Mouse (Mus musculus): ENCODE measurements around the gene Pced1b. TPM values are rescaled to one million over a fixed set of nuclear protein-coding genes. Genes with fewer than 3 reads are reported as not detected.
"Not testable (repeated sequence)": the region's sequence is repeated elsewhere in the genome, so short reads cannot be mapped to it uniquely, and the experiment has no call there.

Pced1b gene
- total RNA-seq (2014; fragmentation: Nextera tagmentation) (35.4 and 41.1 TPM in 2 replicates), total RNA-seq (2017) (5.1 and 6.6 TPM in 2 replicates), polyA plus RNA-seq (2012) (6.7 and 8.8 TPM in 2 replicates)

DNA sequence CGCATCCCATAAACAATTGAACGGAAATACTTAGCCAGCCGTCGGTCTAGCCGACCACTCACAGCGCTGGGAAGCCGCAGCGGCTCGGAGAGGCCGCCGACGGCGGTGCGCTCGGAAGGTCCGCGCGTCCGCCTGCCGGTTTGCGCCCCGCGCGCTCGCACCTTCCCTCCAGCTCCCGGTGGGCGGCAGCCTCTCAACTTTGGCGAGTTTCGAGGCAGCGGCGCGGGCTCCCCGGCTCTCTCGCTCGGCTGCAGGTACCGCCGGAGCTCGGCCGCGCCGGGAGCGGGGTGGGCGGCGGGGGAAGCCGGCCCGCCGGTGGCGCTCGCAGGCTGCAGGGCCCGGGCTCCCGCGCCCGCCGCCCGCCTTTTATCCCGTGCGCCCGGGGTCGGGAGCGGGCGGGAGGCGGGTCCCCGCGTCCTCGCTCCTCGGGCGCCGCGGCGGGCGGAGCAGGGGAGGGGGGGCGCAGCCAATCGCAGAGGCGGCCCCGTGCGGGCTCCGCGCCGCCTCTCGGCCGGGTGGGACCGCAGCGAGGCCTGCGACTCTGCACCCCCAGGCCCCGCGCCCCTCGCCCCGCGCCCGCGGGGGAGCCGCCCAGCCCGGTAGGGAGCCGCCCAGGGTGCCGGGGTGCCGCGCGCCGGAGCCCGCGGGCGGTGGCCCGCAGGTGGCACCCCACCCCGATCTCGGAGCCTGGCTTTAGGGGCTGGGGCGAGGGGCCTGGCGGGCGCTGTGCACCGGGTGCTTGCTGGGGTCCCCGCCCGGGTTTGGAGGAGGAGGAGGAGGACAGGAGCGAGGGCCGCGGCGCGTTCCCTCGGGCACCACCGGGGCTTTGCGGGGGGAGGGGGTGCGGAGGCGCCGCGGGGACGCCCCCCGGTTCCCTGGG is at the start of gene Pced1b, which contains the start of gene Amigo2:
Pced1b (plus strand) TSS at position 197 of the 880 bp plus-strand sequence.
Amigo2 (minus strand) TSS at position 377 of the 880 bp plus-strand sequence.
- ATAC-seq (ENCODE audit: extremely low read depth, insufficient number of reproducible peaks, low FRiP score, poor library complexity, severe bottlenecking) (no peak), DNase-seq (ENCODE audit: low spot score) (no peak)
- H3K27me3 ChIP-seq (ENCODE audit: insufficient read depth, low read length), result no peaks in the 10 kb centered on the region
- H3K4me3 ChIP-seq (ENCODE audit: low read depth, low read length), result no peak within 1 kb of the TSS; the same call in 1 of the 2 replicates
- no peaks in the 10 kb centered on the region for H3K36me3 ChIP-seq (replicated peaks)
- H3K4me1 ChIP-seq (ENCODE audit: insufficient read depth, low read depth, low read length), result no peaks in the 10 kb centered on the region
- H3K9me3 ChIP-seq (replicated peaks), result peaks cover 74% of the 10 kb centered on the region
- TF ChIP-seq GATA1 (IDR thresholded peaks at IDR 0.05; ENCODE audit: borderline replicate concordance, low read length) (no peak), GATA2 (IDR thresholded peaks at IDR 0.05; ENCODE audit: borderline replicate concordance, low read depth, low read length) (no peak), CTCF (IDR thresholded peaks at IDR 0.05; ENCODE audit: low read depth, low read length) (no peak), TAL1 (conservative IDR thresholded peaks at IDR 0.05; ENCODE audit: low read depth, low read length) (no peak), POLR2AphosphoS5 (IDR thresholded peaks at IDR 0.05; ENCODE audit: insufficient replicate concordance, low read depth, low read length) (no peak)

DNA sequence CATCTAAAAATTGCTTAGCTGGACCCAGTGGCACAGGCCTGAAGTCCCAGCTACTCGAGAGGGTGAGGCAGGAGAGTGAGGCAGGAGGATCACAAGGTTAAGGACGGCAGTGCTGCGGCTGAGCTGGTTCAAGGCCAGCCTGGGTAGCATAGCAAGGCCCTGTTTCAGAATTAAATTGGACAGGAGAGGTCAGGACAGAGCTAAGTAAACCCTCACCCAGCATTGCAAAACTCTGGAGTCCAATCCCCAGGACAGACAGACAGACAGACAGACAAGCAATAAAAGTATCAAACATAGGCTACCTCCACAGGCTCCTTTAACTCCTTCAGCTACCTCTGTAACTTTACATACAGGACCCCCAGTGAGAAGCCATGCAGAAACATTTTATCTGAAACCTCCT is 42.0 kb upstream of the Pced1b start:
- no peak for DNase-seq (ENCODE audit: low spot score)
- H3K9me3 ChIP-seq (replicated peaks), result peaks cover 18% of the 10 kb centered on the region
- H3K4me3 ChIP-seq (ENCODE audit: low read depth, low read length), result no peak overlapping the region
- ATAC-seq (ENCODE audit: extremely low read depth, insufficient number of reproducible peaks, low FRiP score, poor library complexity, severe bottlenecking), result no peak
- no peaks in the 10 kb centered on the region for H3K27me3 ChIP-seq (ENCODE audit: insufficient read depth, low read length)
- H3K4me1 ChIP-seq (ENCODE audit: insufficient read depth, low read depth, low read length), result no peaks in the 10 kb centered on the region
- H3K36me3 ChIP-seq (replicated peaks), result no peaks in the 10 kb centered on the region
- TF ChIP-seq CTCF (IDR thresholded peaks at IDR 0.05; ENCODE audit: low read depth, low read length), result no peak
- no peak for TF ChIP-seq POLR2AphosphoS5 (IDR thresholded peaks at IDR 0.05; ENCODE audit: insufficient replicate concordance, low read depth, low read length)

DNA sequence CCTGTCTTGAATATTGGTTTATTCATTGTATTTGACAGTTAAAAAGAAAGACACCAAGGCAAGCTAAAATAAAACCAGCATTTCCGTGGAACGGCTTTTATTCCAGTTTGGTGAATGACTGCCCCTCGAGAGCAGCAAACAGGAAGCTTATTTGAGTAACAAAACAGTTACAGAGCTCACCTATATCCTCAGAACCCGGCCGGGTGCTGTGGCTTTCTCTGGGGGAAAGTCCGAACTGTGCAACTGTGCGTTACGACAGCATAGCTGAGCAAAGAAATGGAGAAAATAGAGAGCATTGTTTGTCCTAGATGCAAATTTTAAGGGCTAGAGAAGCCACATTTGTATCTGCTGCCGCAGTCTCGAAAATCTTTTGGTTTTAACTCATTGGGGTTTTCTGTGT is 41.1 kb upstream of the Pced1b start:
- TF ChIP-seq GATA1 (IDR thresholded peaks at IDR 0.05; ENCODE audit: borderline replicate concordance, low read length) (no peak), TAL1 (conservative IDR thresholded peaks at IDR 0.05; ENCODE audit: low read depth, low read length) (no peak), GATA2 (IDR thresholded peaks at IDR 0.05; ENCODE audit: borderline replicate concordance, low read depth, low read length) (no peak), CTCF (IDR thresholded peaks at IDR 0.05; ENCODE audit: low read depth, low read length) (no peak), POLR2AphosphoS5 (IDR thresholded peaks at IDR 0.05; ENCODE audit: insufficient replicate concordance, low read depth, low read length) (no peak)
- Histone ChIP-seq H3K4me1 (ENCODE audit: insufficient read depth, low read depth, low read length) (no peaks in the 10 kb centered on the region), H3K27me3 (ENCODE audit: insufficient read depth, low read length) (no peaks in the 10 kb centered on the region), H3K9me3 (replicated peaks) (peaks cover 16% of the 10 kb centered on the region), H3K36me3 (replicated peaks) (no peaks in the 10 kb centered on the region), H3K4me3 (ENCODE audit: low read depth, low read length) (no peak overlapping the region)
- no peak for ATAC-seq (ENCODE audit: extremely low read depth, insufficient number of reproducible peaks, low FRiP score, poor library complexity, severe bottlenecking)
- no peak for DNase-seq (ENCODE audit: low spot score)

DNA sequence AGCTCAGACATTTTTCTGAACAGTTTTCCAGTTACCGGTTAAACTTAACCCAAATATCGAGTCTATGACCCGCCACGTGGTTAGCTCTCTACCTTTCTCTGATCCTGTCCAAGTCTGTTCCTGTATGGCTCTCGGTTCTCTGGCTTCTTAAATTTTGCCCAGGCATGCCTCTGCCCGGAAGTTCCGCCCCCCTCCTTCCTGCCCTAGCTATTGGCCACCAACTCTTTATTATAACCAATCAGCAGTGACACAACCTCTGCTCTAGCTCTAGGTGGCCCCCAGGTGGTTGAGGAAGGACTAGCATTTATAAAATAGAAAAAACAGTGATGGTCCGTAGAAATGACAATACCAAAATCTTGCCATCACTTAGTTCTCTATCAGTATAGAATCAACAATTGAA is 40.4 kb upstream of the Pced1b start:
- Histone ChIP-seq H3K9me3 (replicated peaks) (peaks cover 19% of the 10 kb centered on the region), H3K27me3 (ENCODE audit: insufficient read depth, low read length) (no peaks in the 10 kb centered on the region), H3K4me3 (ENCODE audit: low read depth, low read length) (no peak overlapping the region), H3K4me1 (ENCODE audit: insufficient read depth, low read depth, low read length) (no peaks in the 10 kb centered on the region), H3K36me3 (replicated peaks) (no peaks in the 10 kb centered on the region)
- no peak for TF ChIP-seq GATA1 (IDR thresholded peaks at IDR 0.05; ENCODE audit: borderline replicate concordance, low read length)
- TF ChIP-seq GATA2 (IDR thresholded peaks at IDR 0.05; ENCODE audit: borderline replicate concordance, low read depth, low read length), result no peak
- no peak for TF ChIP-seq TAL1 (conservative IDR thresholded peaks at IDR 0.05; ENCODE audit: low read depth, low read length)
- DNase-seq (ENCODE audit: low spot score) (no peak), ATAC-seq (ENCODE audit: extremely low read depth, insufficient number of reproducible peaks, low FRiP score, poor library complexity, severe bottlenecking) (no peak)

DNA sequence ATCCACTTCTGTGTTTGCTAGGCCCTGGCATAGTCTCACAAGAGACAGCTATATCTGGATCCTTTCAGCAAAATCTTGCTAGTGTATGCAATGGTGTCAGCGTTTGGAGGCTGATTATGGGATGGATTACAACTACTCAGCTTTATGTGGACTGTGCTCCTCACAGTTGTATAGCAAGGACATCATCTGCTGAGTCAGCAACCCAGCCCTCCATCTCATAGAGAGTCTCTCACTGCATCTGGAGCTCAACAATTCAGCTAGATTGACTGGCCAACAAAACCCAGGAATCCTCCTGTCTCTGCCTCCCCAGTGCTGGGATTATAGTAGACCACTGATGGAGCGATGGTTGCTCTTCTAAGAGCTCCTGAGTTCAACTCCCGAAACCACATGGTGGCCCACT is 37.2 kb upstream of the Pced1b start:
- not testable (repeated sequence) for H3K36me3 ChIP-seq (replicated peaks); ATAC-seq (ENCODE audit: extremely low read depth, insufficient number of reproducible peaks, low FRiP score, poor library complexity, severe bottlenecking); H3K4me1 ChIP-seq (ENCODE audit: insufficient read depth, low read depth, low read length); DNase-seq (ENCODE audit: low spot score); H3K4me3 ChIP-seq (ENCODE audit: low read depth, low read length); H3K27me3 ChIP-seq (ENCODE audit: insufficient read depth, low read length)
- peaks cover 22% of the 10 kb centered on the region for H3K9me3 ChIP-seq (replicated peaks)

DNA sequence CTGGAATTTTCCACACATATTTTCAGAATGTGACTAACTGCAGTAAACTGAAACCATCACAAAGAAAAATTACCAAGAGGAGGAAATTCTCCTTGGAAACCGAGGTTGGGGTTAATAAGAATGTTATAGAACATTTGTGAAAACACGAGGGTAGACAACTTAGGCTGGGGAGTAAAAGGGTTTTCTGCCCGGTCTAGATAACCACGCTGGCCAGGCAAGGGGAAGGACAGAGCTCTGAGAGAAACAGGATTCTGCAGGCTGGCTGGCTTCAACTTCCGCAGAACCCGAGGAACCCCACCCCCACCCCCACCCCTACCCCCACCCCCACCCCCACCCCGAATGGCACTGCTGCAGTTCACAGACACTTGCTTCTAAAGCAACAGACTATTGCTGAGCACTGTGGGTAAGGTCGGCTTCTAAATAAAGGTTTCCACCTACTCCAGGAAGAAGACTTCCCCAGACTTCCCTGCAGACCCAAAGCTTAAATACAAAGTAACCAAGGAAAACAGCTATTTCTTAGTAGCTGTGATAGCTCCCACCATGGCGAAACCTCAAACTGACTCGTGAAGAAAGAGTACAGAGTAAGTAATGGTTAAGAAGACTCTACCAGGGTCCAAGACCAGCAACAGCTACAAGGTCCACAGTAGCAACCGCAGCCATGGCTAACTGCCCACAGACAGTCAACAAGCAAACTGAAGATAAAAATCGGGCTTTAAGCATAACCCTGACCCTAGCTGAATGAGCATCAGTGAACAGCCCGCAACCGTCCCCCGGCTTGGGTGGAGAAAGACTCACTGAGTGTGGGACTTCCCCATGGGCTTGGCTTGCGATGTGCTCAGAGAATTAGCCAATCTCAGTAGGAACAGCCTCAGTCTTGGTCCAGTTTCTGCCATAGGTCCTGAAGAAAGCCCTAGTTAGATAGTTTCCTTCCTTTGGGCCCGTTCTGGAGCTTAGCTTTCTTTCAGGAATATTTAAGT is 34.1 kb upstream of the Pced1b start:
- Histone ChIP-seq H3K4me3 (ENCODE audit: low read depth, low read length) (no peak overlapping the region), H3K4me1 (ENCODE audit: insufficient read depth, low read depth, low read length) (no peaks in the 10 kb centered on the region), H3K36me3 (replicated peaks) (no peaks in the 10 kb centered on the region), H3K27me3 (ENCODE audit: insufficient read depth, low read length) (no peaks in the 10 kb centered on the region), H3K9me3 (replicated peaks) (peaks cover 36% of the 10 kb centered on the region)
- ATAC-seq (ENCODE audit: extremely low read depth, insufficient number of reproducible peaks, low FRiP score, poor library complexity, severe bottlenecking), result no peak
- TF ChIP-seq TAL1 (conservative IDR thresholded peaks at IDR 0.05; ENCODE audit: low read depth, low read length), result no peak
- no peak for TF ChIP-seq POLR2AphosphoS5 (IDR thresholded peaks at IDR 0.05; ENCODE audit: insufficient replicate concordance, low read depth, low read length)
- TF ChIP-seq GATA1 (IDR thresholded peaks at IDR 0.05; ENCODE audit: borderline replicate concordance, low read length), result no peak
- no peak for TF ChIP-seq CTCF (IDR thresholded peaks at IDR 0.05; ENCODE audit: low read depth, low read length)
- TF ChIP-seq GATA2 (IDR thresholded peaks at IDR 0.05; ENCODE audit: borderline replicate concordance, low read depth, low read length), result no peak
- DNase-seq (ENCODE audit: low spot score), result no peak

Measured in G1E (cell line).